Mouse (Mus musculus): ENCODE data around the gene Batf.

DNA sequence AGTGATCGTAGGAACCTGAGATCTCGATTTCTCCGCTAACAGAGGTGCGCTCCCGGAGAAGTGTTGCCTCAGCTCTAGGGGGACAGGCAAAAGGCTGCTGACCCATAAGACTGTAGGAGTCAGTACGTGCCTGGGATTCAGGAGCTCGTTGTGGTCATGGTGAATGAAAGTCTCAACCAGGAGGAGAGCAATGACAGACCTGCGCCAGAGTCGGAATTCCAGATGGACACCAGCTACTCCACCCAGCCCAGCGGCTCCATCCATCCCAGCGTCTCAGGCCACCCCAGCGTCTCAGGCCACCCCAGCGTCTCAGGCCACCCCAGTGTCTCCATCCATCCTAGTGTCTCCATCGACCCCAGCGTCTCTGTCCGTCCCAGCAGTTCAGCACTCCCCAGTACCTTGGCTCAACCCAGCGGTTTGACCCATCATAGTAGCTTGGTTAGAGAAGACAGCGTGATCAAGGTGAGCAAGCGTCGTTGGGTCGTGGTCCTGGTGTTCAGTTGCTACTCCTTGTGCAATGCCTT lies 60.3 kb downstream of the Batf start:
- TF ChIP-seq CTCF (IDR thresholded peaks at IDR 0.05 in 2 of 3, conservative IDR thresholded peaks at IDR 0.05 in 1 of 3; ENCODE audit: control insufficient read depth in 1 of 3, insufficient read depth in 1 of 3, low read depth in 2 of 3, low read length in 3 of 3, poor library complexity in 1 of 3, severe bottlenecking in 1 of 3) (no peak), MAFK (IDR thresholded peaks at IDR 0.05; ENCODE audit: borderline replicate concordance, low read depth, low read length) (no peak), POLR2A (IDR thresholded peaks at IDR 0.05; ENCODE audit: control insufficient read depth in 1 of 2, insufficient read depth in 1 of 2, low read depth in 1 of 2, low read length in 2 of 2, poor library complexity in 1 of 2) (no peak), ZKSCAN1 (IDR thresholded peaks at IDR 0.05; ENCODE audit: low read depth, low read length) (no peak), MAZ (IDR thresholded peaks at IDR 0.05; ENCODE audit: low read depth, low read length) (no peak), CHD2 (IDR thresholded peaks at IDR 0.05; ENCODE audit: low read length) (no peak), GATA1 (IDR thresholded peaks at IDR 0.05; ENCODE audit: low read depth, low read length) (no peak), ZNF384 (IDR thresholded peaks at IDR 0.05; ENCODE audit: low read depth, low read length) (no peak), NELFE (IDR thresholded peaks at IDR 0.05; ENCODE audit: low read depth, low read length) (no peak)
